Mouse (Mus musculus): ENCODE measurements at regions not wholly inside any gene's neighbourhood (a gene's known extent, or its start where the extent isn't known, plus 50 kb on each side); places are given as distances from the start of the nearest gene placed in this dataset.
A peak's percentile ranks its signal among the peaks of the same experiment; 100 is the strongest.

DNA sequence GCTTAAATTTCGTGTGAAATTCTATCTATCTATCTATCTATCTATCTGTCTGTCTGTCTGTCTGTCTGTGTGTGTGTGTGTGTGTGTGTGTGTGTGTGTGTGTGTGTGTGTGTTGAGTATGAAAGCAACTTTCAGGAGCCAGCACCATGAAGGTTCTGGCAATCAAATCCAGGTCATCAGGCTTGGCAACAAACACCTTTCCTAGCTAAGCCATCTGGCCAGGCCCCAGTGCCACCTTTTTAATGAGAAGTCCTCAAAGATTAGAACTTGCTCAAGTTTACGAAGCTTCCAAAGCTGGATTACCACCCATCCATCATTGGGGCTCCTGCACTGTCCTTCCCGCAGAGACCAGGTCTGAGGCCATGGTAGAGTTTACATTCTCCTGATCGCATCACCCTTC lies 325.0 kb downstream of the Gm49356 start:
- DNase-seq: peak; percentile 82

DNA sequence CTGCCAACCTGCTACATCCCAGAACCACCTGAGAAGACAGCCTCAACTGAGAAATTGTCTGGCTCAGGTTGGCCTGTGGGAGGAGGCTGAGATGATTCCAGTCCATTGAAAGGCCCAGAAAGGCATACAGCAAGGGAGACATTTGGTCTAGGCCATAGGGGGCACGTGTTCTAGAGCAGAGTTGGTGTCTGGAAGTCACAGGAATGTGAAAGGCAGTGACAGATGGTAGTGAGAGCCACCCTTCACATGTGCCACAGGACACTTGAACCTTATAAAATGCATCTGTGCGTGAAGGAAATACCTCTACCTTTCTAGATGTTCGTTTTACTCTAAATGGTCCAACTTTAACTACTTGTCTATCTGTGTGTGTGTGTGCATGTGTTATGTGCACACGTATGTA lies 326.1 kb downstream of the Gm49356 start:
- no peak for DNase-seq

DNA sequence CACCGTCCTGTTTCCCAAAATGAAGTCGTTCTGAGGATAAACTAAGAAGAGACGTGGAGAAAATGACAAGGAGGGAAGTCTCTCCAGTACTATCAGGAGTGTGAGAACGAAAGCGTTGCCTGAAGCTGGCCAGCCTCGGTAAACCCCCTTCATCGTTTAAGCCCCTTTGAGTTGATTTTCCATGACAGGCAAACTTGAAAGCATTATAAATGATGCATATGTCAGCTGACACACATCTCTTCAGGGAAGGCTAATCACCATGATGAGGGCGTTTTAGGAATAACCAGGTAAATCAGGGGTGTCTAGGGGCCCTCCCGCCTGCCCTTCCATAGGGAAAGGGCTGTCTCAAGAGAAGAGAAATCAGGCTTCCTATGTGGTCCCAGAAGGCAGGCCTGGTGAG lies 328.4 kb downstream of the Gm49356 start:
- no peak for DNase-seq

DNA sequence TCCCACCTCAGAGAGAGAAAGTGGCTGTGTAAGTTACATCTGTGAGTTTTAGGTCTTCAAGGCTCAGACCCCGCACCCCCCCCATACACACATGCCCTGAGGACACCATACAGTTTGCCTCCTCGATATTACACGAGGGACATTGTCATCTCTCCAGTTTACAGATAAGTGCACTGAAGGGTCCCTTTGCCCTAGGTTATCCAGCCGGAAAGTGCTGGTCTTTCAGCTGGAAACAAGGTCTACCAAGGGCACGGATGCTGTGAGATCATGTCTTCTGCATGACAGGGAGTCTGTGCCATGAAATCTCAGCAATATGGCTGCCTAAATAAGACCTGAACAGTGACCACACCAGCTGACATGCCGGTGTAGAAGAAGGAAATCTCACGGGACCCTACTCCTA lies 329.8 kb downstream of the Gm49356 start:
- DNase-seq: no peak

DNA sequence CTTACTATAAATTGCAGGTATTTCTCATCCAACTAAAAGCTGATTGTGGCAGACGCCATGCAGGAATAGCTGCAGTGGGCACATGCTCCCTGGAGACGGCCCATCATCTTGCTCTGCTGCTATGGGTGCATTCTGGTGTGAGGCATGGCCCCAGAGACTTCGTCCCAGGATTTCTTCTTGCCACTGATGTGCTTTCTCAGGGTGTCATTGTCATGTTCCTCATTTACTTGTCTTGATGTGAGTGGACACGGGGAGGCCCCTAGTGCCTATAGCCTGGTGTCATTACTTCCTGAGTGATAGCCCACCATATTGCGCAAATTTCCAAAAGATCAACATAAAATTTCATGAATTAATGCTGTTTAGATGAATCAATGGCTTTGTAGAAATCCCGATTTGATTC lies 336.5 kb downstream of the Gm49356 start:
- DNase-seq: no peak

DNA sequence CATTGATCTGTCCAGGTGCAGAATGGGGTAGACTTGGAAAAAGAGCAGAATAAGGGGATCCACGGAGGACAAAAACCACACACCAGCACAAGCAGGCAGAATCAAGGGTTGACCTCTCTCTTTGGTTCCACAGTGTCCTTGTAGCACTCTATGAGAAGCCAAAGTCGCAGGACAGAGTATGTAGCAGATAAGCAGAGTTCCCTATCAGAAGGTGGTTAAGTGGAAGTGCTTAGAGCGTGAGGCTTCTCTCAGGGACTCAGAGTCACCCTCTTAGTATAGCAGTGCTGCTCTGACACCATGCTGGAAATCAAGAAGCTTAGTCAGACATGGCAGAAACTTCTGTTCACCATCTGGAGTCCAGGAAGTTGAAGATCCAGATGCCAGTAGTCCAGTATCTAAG lies 338.2 kb downstream of the Gm49356 start:
- no peak for DNase-seq

DNA sequence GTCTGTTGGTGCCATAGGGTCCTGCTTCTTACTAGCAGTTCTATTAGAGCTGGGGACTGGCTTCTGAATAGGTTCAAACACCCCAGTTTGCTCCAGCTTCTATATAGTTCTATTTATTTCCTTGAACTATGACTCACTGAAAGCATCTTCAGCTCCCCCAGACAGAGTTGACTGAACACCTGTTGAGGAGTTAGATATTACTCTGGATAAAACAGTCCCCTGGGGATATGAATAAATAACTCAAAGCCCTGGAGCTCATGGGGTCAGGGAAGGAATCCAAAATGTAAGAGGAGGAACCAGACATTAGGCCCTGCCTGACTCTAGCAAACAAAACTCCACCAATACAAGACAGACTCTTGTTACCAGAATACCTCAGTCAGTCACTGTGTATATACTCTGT lies 341.4 kb downstream of the Gm49356 start:
- DNase-seq: no peak

DNA sequence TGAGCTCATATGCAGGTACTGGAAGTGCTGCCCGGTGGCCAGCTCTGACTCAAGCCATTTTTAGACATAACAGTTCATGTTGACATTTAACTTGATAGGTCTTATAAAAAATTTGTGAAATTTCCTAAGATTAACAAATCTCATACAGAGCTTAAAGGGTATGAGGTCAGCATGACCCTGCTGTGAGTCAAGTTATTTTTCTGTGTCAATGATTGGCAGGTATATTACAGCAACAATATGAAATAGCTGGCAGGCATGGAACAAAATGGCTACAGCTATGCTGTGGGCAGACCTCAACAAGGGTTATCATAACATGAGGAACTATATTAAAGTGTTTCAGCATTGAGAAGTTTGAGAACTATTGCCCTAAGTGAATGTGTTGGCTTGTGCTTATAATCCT lies 342.6 kb downstream of the Gm49356 start:
- DNase-seq: no peak

DNA sequence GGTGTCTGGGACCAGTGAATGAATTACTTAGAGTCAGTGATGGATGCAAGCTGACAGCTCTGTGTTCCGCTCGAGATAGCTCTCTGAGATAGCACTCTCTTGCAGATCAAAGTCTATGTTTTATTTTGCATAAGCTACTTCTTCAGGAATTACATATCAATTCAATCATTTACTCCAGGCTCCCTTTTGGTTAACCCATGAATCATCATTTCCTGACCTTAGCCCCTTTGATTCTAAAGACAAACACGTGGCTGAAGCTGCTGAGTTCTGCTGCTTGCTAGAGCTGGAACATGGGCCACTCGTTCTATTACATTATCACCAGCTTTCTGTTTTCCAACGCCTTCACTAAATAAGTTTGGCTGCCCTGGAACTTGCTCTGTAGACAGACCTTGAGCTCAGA lies 343.2 kb downstream of the Gm49356 start:
- DNase-seq: no peak

DNA sequence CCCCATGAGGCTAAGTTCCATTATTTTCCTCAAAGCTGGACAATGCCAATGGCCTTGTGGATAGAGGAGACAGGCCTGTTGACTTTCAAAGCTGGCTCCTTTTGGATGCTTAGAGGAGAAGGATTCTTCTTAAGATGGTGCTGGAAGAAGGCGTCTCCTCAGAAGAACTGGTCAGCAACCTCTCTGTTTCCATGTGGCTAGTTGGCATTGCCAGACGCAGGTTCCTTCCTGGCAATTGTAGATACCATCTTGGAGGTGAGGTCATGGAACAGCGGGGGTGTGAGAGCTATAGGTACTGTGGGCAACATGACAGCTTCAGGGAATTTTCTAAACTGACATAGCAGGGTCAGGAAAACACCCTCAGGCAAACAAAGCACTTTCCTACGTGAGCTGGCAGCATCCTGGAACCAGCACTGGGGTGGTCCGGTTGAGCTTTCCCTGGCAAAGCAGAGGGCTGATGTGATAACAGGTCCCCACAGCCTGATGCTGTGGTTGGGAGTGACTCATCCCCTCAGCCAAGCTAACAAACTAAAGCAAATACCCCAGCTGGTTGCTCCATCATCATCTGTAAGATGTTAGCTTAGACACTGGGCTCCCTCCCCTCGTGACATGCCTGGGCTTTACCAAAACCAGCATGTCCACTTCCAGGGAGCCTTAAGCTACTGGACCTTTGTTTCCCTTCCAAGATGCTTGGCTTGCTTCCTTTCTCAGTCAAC lies 348.5 kb downstream of the Gm49356 start:
- no peak for DNase-seq

DNA sequence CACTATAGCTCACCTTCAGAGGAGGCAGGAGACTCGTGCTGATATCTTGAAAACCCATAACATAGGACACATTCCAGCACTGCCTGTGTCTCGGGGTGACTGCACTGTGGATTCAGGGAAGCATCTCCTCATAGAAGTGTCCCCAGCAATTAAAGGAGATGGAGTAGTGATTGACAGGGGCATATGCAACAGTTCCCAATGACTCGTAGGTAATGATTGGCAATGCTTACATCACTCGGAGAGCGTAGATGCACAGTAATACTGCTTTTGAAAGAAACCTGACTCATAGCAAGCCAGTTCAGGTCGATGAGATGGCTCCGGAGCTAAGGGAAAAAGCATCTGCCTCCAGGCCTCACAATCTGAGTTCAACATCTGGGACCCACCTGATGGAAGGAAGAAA lies 352.7 kb downstream of the Gm49356 start:
- no peak for DNase-seq

DNA sequence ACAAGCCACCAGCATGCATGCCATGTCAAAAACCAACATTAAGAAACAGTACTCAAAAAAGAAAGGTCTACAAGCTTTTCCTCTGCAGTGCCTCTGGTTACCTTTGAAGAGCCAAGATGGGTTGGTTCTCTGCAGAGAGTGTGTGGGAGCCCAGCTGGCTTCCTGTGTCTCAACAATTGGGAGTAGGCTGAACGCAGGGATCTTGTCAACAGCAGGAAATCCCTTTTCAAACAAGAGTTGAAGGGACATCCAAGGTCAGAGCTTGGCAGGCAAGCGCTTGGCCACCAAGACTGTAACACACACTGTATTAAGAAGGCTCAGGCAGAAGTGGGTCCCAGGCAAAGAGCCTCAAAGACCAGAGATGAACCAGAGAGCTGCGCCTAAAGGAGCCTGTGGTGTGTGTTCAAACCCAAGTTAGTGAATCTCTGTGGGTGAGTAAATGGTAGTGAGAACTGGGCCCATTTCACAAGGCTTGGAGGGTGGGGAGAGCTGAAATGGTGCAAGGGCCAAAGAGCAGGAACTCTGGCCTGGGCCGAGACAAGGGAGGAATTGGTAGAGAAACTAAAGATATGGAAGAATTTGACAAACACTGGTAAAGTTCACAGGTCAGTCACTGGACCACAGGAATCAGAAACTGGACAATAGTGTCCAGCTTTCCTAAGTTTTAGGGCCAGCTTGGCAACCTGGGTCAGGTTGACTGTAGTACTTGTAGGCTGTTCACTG lies 357.0 kb downstream of the Gm49356 start:
- DNase-seq: no peak

DNA sequence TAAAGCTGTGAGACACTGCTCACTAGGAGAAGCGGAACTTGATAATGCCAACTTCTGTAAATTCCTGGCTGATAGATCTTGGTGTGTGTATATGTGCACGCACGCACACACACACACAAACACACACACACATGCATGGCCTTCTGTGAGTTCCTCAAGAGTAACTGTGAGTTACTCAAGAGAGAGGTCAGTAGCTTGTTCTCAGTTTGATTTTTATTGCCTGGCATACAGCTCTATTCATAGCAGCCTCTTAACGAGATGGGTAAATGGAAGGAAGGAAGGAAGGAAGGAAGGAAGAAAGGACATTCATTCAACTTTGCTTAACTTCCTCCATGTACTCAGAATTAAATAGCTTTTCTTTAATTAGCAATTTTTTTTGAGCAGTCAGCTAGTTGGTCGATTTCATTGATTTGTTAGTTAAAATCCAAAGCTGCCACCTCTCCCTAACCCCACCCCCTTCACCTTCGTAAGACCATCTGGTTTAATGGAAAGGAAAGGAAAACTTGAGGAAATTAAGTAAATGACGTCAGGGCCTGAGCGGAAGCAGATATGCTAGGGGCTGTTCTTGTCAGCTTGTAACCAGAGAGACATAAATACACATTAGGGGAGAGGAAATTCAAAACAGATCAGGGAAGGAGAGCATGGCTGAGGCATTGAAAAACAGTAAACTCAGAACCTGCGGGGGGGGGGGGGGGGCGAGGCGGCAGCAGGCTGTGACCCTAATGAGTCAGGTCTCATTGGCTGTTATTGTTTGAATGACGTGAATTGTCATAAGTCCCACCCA lies 359.6 kb downstream of the Gm49356 start:
- no peak for DNase-seq

DNA sequence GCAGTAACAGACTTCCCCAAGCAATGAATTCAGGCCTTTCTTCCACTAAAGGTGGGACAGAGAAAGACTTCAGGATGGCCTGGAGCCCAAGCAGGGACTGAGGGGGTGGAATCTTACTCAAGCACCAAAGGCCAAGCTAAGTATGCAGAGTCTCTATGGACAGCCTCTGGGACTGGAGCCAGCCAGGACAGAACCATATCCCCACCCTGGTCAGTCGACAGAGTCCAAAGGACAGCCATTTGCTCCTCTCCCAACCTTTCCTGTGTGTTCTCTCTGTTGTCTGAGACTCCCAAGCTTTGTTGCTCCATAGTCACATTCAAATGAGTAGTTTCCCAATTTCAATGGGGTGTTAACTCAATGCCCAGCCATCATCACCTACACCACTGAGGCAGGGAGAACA lies 372.3 kb downstream of the Gm49356 start:
- no peak for DNase-seq

DNA sequence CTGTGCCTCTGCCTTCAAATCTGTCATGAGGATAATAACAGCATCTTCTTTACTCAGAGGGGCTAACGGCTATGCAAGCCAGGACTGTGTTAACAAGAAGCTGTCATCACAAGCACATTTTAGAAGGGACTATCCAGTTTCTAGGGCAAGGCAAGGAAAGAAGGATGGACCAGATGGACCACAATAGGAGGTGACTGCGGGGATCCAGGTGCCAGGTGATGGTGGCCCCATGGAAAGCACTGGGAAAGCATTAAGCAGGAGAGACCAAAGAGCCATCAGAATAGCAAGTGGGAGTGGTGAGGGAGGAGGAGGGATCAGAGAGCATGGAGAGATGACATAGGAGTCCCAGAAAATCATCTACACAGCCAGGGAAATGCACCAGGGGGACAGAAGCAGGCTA lies 373.3 kb downstream of the Gm49356 start:
- DNase-seq: peak; percentile 28

DNA sequence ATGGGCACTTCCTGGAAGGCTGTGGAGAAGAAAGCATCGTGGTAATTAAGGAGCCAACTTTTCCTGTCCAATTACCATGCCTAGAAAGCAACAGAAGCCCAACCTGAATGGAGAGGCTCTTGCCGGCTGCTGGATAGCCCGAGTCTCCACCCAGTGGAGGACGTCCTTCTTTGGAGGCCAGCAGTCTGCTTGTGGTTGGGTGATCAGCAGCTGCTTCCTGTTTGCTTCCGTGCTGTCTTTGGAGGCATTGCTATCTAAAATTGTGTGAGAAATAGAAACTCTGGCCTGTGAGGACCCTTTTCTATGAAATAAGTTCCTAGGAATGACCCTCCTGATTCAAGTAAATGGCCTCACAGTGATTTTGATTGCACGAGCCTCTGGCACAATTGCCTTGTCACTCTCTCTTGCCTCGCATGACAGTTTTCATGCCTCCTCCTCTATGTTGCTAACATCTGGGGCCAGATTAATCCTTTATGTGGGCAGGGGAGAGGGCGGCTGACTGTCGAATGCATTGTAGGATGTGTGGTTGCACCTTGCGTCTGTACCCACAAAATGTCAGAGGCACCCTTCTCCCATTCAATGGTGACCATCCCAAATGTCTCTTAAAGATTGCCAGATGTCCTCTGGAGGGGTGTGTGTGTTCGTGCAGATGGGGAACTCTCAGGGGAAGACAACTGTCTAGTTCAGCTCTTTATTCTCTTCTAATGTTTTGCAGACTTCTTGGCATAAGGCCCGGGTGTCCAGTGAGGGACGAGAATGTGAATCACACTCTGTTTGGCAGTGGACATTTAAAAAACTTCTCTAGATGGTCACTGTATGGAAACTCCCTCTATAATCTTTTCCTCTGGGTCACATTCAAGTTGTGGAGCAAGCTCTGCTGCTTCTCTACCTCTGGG lies 374.6 kb downstream of the Gm49356 start:
- DNase-seq: no peak
